Mouse (Mus musculus) CD4-positive helper T cell, adult 2 months (primary cell): ENCODE measurements at regions not wholly inside any gene's neighbourhood (a gene's known extent, or its start where the extent isn't known, plus 50 kb on each side); places are given as distances from the start of the nearest gene placed in this dataset.

Source experiments
- DNase-seq: peaks from one replicate; pipeline ENCODE4 v3.0.0-alpha.2; 2012; ENCODE audit warnings: low read depth, missing footprints, low spot score

DNA sequence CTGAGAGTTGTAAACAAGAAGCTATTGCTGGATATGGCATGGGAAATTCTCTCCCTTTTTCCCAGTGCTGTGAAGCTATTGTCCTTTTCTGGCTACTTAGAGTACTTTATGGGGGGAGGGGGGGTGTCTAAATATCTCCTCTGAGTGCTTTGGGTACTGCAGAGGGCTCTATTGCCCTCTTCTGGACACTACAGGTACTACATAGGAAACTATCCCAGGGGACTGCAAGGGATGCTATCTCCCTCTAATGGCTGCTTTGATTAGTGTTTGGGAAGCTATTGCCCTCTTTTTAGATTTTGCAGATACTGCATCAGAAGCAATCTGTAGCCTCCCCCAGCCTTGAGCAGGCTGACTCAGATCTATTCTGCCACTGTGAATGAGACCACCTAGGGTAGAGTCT, 55.8 kb upstream of the 5430402E10Rik start:
- DNase-seq, result peak; percentile 11
